Mouse (Mus musculus) bone marrow macrophage, adult 2 months (primary cell): ENCODE data around the gene Nckap1l.

ENCODE experiments used
- CTCF ChIP-seq: IDR thresholded peaks from 2 replicates; pipeline ENCODE4 v1.5.1; 2012; ENCODE audit warnings: low read depth, mild to moderate bottlenecking, low read length, moderate library complexity
- POLR2A ChIP-seq: IDR thresholded peaks from 2 replicates; pipeline ENCODE4 v1.6.1; 2012; ENCODE audit warnings: mild to moderate bottlenecking, low read depth, low read length, borderline replicate concordance

DNA sequence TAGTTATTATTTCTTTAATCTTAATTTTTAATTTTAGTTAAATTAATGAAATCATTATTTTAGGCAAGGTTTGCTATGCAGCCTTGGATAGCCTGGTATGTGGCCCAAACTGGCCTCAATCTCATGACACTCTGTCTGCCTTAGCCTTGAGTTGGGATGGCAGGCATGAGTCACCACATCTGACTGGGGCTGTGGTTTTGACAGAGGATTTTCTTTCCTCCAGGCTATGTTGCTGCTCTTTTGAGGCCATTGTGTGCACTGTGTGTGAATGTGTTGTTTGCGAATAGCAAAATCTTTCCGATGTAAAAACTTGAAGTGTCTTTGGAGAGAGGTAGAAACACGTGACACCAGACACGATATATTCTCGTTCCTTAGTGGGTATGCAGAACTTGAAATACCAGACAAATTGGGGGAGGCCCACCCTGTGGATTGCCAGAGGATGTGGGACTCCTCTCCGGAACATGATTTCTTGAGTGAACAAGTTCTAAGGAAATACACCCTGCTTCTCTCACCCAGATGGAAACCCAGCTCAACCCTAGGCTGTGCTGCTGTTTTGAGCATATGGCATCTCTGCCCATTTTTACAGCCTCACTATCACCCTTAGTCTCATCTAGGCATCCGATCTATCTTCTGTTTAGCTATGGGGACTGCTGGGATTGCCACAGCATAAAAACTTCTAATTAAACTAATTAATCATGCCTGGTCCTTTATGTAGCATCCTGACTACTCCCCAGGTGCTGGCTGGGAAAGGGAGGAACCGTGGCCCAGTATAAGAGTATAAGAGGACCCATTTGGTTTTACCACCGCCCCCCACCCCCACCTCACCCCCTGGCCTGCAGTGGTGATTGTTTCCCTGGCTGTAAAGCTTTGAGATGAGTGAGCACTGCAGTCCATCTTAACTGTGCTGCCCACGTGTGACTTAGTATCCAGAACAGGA is 42.9 kb downstream of the Nckap1l start:
- no peak for TF ChIP-seq CTCF
- no peak for TF ChIP-seq POLR2A
